Mouse (Mus musculus): ENCODE data around the gene Gins2. TPM values are rescaled to one million over a fixed set of nuclear protein-coding genes. Genes with fewer than 3 reads are reported as not detected.

Gene Gins2
- total RNA-seq, 1 experiment from 2014 or later = 22.9 TPM

DNA sequence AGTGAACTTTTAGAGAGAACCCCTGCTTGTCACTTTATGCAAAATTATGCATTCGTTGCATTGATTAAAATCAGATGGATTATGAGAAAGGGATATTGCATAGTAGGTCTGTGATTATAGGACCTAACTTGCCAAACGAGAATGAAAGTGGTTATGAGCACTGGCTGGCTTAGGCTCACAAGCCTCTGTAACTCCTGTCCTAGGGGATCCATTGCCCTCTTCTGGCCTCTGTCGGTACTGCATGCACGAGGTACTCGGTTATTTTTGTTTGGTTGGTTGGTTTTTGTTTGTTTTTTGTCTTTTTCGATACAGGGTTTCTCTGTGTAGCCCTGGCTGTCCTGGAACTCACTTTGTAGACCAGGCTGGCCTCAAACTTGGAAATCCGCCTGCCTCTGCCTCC lies 18.8 kb upstream of the Gins2 start:
- ATAC-seq (replicated peaks; ENCODE audit: low read depth, poor library complexity, severe bottlenecking) = peak; percentile 83

DNA sequence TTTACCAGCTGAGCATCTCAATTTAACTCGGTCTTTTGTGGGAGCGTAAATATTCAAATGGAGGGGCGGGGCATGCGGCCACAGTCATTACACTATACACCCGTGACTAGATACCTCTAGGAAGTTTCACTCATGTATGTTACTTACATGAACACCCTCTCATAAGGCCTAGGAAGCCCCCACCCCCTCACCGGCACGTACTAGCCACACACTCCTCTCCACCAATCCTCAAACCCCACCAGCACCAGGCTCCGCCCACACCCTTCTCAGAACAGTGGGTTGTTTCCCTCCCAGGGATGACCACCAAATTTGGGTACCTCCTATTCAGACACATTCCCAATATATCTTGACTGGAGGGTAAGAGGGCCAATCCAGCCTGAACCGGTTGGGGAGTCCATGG lies 18.4 kb upstream of the Gins2 start:
- ATAC-seq (replicated peaks; ENCODE audit: low read depth, poor library complexity, severe bottlenecking) = peak; percentile 42

DNA sequence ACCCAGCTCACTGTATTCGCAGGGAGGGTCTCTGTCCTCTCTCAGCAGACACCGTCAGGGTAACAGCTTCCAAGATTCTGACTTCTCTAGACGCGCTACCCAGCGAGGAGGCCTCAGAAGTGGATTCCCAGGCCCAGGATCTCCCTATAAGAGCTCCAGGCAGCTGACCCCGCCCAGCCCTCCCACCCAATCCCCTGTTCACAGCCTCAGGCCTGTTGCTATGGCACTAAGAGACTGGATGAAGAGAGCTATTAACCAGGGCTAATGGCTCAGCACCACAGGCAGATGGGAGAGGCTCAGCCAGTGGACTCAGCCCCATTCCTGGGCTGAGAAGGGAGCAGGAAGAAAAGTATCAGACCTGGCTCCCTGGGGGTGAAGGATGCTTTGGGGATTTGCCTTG lies 13.6 kb upstream of the Gins2 start:
- no peak for ATAC-seq (replicated peaks; ENCODE audit: low read depth, poor library complexity, severe bottlenecking)

DNA sequence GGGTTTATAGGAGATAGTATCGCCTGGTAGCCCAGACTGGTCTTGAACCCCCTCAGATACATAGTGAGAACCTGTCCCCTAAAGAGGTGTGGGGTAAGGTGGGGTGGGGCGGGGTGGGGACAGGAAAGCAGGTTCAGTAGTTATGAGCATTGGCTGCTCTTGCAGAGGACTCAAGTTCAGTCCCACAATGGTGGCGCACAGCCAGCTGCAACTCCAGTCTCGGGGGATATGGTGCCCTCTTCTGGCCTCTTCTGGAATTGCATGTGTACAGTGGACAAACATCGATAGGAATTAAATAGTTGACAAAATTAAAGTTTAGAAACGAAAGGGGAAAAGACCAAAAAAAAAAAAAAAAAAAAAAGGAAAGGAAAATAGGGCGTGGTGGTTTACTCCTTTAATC lies 10.4 kb upstream of the Gins2 start:
- peak; percentile 75 for ATAC-seq (replicated peaks; ENCODE audit: low read depth, poor library complexity, severe bottlenecking)

DNA sequence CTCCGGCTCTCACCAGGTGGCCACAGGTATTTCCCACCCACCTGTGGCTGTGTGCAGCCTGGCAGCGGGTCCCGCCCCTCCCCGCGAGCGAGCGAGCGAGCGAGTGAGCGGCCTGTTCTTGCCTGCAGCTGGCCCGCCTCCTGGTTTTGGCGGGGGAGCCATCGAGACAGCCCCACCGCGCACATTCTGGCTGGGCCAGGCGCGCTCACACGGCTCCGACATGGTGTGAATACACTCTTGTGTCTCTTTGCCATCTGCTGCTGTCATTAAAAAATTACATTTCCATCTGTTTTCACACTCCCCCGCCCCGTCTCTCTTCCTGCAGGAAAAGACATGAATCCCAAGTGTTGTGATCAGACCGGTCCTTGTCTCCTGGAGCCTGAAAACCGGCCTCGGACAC lies 9.5 kb upstream of the Gins2 start:
- no peak for ATAC-seq (replicated peaks; ENCODE audit: low read depth, poor library complexity, severe bottlenecking)

DNA sequence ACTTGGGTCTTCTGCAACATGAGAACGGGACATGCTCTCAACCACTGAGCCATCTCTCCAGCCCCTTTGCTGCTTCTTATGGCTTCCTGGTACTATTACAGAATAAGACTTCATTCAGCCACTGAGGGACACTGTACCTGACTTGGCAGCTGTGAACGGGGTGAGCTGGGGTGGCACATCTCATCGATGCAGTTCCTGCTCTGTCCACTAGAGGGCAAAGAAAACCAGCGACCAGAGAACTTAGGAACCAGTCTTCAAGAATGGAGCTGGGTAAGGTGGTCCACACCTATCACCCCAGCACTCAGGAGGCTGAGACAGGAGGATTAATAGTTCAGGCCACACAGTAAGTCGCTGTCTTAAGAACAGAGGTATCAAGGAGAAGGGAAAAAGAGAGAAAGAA lies 6.9 kb upstream of the Gins2 start:
- ATAC-seq (replicated peaks; ENCODE audit: low read depth, poor library complexity, severe bottlenecking) = peak; percentile 78

DNA sequence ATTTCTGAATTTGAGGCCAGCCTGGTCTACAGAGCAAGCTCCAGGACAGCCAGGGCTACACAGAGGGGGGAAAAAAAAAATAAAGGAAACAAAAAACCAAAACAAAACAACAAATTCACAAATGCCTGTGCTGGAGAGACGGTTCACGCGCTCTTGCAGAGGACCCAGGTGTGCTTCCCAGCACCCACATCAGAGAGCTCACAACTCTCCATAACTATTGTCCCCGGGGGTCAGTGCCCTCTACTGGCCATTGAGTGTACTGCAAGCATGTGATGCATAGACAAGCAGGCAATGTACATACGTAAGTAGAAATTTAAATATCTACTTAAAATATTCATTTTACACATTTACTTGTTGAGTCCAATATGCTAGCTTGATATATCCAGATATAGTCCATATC lies 5.5 kb upstream of the Gins2 start:
- no peak for ATAC-seq (replicated peaks; ENCODE audit: low read depth, poor library complexity, severe bottlenecking)

DNA sequence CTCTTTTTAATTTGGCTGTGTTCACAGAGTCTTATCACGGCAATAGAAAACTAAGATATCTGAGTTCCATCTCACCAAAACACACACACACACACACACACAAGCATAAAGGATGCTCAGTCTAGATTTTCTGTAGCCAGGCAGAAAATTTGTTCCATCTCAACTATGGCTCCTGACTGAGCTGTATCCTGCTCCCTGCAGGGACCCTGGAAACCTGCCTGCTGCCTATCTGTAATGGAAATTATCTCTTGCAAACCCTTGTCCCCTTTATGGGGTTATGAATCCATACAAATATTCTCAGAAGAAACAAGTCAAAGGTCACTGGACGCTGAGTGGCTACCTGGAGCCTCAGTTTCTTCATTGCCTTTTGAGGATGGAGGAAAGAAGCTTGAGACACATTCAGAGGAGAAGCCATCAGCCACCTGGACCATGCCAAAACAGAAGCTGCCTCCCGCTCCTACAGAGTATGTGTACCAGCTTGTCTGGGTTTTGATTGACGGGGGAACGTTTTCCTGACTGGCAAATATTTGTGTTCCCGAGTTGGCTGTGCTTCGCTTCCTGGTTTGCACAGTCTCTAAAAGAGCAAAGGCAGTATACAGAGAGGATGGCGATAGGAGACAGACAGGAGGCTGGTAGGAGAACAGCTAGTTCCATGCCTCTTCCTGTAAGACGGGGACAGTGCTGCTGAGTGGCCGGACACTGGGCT lies 2.6 kb upstream of the Gins2 start:
- ATAC-seq (replicated peaks; ENCODE audit: low read depth, poor library complexity, severe bottlenecking) = no peak

DNA sequence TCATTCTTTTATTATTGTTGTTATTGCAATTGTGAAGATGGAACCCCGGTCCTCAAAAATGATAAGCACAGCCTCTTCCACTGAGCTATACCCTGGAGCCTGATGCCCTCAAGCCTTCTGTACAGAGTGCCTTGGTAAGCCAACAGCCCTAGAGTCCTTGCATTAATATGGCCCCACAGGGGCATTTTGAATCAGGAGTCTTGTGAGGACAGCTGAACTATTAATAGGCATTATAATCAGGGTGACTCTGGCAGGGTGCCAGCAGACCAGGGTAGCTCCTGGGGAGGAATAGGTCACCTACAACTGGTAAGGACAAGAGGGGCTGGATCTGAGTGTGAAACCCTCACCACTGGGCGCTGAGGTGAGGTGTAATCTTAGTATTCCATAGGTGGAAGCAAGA lies 817 bp upstream of the Gins2 start:
- no peak for ATAC-seq (replicated peaks; ENCODE audit: low read depth, poor library complexity, severe bottlenecking)

DNA sequence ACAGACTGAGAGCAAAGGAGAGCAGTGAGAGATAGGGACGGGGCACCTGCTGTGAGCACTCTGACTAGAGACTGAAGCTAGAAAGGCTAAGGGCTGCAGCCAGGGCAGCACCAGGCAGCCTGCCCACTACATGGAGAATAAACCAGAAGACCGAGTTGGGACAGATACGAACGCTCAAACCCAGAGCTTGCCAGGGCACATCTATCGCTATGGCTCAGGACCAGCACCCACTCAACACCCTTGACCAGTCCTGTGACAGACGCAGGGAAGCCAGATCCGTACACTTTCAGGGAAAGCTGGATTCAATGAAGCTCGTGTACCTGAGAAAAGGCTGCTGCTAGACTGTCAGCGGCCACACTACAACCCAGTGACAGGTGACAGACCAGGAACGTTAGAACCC lies 3.6 kb downstream of the Gins2 start:
- ATAC-seq (replicated peaks; ENCODE audit: low read depth, poor library complexity, severe bottlenecking) = no peak

DNA sequence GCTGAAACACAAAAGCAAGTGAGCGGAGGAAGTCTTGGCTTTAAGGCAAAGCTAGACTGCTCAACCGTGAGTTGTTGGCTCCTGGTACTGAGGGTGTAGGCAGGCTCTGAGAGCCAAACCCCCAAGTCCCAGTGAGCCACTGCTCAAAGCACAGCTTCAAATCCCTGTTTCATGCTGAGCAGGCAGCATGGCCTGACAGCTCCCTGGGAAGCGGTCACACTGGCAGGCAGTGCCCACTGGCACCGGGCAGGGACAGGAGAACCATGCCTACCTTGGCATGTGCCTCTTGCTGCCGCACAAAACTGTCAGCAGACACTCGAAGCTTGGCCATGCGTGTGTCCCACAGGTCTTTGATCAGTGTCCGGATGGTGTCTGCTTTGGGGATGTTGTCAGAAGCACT lies 7.3 kb downstream of the Gins2 start:
- ATAC-seq (replicated peaks; ENCODE audit: low read depth, poor library complexity, severe bottlenecking) = no peak

DNA sequence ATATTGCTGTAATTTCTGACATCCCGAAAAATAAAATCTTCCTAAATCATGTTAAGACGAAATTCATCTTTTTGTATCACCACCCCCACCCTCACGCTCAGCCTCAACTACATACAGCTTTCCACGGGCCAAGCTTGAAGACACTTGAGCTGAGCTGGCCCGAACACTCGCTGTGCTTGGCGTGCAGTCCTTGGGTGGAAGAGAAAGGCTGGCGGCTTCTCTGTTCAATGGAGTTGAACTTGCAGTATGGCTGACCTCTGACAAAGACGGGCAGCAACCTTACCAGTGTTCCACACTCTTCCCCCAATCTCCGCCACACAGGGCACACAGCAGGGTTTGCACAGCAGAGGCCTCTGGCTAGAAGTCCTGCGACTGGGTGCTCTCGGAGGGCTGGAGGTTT lies 7.8 kb downstream of the Gins2 start:
- no peak for ATAC-seq (replicated peaks; ENCODE audit: low read depth, poor library complexity, severe bottlenecking)

DNA sequence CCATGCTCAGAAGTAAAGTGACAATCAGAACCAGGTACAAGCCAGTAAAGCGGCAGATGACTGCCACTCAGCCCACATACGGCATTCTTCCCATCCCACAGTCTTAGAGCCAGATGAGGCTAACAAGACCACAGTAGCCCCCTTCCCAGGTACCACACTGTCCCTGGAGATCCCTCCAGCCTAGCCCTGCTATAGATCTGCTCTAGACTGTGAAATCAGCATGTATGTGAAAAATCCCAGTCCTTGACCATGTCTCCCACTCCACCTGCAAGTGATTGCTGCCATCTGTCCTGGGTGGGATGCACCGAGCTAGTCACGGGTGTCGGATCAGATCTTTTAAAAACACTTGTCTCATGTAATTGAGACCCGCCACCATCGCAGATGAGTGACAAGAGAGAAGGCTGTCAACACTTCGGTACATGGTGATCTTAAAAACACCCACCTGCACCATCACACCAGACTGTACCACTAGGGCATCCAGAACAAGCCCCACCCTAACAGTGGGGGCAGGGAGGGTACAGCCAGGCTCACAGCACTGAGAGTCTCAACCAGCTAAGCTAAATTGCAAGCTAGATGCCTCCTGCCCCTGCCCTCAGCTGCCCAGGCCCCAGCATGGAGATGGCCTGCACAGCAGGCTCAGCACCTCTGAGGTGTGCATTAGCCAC lies 8.6 kb downstream of the Gins2 start:
- no peak for ATAC-seq (replicated peaks; ENCODE audit: low read depth, poor library complexity, severe bottlenecking)

DNA sequence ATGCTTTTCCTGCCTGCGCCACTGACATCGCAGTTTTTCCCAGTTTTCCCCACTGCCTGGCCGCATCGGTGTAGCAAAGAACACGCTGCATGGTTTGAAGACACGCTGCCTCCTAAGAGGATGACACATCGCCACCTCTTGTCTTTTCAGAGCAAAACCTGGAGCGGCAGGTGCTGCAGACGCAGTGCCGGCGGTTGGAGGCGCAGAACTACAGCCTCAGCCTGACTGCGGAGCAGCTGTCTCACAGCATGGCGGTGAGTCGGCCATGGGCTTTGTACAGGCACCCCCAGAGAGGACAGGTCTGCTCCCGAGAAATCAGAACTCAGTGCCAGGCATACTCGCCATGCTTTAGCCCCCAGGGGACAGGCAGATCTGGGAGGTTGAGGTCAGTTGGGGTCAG lies 11.3 kb downstream of the Gins2 start:
- ATAC-seq (replicated peaks; ENCODE audit: low read depth, poor library complexity, severe bottlenecking) = no peak

DNA sequence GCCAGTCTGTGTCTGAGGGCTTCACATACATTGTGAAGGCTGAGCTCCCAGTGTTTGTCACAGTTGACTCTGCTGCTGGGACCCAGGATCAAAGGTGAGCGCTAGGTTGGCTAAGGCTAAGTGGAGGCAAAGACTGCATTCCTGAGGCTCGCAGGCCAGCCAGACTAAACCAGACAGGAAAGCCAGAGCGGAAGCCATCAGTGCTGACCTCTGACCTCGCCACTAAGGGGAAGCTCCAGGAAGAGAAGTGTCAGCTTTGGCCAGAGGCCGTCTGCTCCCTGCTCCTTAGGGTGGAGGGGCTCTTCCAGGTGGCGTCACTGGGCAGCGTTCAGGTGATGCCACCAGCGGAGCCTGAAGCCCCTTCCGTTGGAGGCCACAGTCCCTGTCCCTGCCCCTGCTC lies 13.3 kb downstream of the Gins2 start:
- no peak for ATAC-seq (replicated peaks; ENCODE audit: low read depth, poor library complexity, severe bottlenecking)

DNA sequence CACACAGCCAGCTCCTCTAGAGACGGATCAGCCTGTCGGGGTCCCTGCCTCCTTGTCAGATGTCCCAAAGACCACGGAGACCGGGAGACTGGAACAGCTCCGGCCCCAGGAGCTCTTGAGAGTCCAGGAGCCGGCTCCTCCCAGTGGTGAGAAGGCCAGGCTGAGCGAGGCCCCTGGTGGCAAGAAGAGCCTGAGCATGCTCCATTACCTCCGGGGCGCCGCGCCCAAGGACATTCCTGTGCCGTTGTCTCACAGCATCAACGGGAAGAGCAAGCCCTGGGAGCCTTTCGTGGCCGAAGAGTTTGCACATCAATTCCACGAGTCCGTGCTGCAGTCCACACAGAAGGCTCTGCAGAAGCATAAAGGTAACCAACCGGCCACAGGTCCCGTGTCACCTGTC lies 14.2 kb downstream of the Gins2 start:
- no peak for ATAC-seq (replicated peaks; ENCODE audit: low read depth, poor library complexity, severe bottlenecking)

DNA sequence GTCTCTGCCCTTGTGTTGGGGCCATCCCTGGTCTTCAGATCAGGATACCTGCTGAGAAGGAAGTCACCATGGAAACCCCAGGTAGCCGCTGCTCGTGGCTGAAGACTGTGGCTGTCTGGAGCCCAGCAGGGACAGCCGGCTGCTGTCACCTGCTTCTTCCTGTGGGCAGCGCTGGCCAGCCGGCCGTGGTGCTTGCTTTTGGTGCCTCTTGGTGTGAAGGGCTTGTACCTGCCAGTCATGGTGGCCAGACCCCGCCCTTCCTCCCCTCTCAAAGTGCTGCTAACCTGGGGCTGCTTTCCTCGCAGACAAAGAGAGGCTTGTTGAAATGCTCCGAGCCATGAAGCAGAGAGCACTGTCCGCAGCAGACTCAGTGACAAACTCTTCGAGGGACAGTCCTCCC lies 15.2 kb downstream of the Gins2 start:
- ATAC-seq (replicated peaks; ENCODE audit: low read depth, poor library complexity, severe bottlenecking) = no peak

DNA sequence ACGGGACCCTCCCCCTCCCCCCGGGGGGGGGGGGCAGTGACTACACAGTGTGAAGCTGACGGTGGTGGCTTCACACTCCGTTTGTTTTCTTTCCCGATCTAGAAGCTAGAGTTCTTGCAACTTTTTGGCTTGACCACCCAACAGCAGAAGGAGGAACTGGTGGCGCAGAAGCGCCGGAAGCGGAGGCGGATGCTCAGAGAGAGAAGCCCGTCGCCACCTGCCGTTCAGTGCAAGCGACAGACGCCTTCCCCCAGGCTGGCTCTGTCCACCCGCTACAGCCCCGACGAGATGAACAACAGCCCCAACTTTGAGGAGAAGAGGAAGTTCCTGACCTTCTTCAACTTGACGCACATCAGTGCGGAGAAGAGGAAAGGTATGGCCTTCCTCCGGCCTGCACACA lies 16.6 kb downstream of the Gins2 start:
- ATAC-seq (replicated peaks; ENCODE audit: low read depth, poor library complexity, severe bottlenecking) = peak; percentile 43

DNA sequence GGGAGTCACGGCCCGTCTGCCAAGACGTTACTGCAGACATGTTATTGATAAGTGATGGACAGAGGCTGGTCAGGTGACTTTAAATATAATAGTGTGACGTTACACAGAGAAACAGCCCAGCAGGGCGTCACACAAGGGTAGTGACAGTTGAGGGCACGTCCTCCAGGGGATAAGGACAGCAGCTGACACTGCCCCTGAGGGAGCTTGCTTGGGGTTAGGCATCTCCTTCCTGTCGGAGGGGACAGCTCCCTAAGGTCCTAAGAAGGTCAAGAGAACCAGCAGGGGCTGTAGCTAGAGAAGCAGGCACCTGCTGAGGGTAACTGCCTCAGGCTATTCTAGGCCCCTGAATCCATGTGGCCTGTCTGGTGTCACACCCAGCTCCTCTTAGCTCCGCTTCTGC lies 17.5 kb downstream of the Gins2 start:
- ATAC-seq (replicated peaks; ENCODE audit: low read depth, poor library complexity, severe bottlenecking) = no peak

DNA sequence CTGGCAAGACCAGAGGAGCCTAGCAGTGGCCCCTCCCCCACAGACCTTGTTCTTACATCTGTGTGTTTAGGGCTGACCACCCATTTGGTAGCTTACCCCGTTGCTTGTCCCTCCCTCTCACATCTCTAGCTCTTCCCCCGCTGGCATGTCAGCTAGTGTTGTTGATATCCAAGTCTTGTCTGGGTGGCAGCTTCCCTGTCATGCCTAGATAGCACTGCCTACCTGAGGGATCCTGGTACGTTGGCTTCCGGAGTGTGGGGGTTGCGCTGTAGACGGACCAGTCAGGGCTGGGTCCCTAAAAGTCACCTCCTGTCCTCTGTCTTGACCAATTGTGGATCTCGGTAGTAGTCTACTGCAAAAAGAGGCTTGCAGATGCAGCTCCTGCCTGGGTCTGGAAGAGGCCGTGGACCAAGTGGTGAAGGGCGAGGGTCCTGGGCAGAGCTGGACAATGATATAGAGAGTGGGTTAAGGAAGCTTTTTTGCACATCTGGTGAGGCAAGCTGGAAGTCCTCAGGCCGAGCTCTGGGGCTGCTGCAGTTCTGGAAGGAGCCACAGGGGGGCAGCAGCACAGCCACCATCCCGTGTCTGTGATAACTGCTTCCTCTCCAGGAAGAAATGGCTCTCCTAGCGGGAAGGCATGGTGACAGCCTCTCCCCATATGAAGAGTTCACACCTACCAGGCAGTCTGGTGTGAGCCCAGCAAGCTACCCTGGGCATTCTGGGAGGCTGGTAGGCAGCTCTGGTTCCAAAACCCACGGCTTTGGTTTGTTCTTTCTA lies 19.0 kb downstream of the Gins2 start:
- peak; percentile 48; the same call in 1 of the 2 replicates for ATAC-seq (replicated peaks; ENCODE audit: low read depth, poor library complexity, severe bottlenecking)

DNA sequence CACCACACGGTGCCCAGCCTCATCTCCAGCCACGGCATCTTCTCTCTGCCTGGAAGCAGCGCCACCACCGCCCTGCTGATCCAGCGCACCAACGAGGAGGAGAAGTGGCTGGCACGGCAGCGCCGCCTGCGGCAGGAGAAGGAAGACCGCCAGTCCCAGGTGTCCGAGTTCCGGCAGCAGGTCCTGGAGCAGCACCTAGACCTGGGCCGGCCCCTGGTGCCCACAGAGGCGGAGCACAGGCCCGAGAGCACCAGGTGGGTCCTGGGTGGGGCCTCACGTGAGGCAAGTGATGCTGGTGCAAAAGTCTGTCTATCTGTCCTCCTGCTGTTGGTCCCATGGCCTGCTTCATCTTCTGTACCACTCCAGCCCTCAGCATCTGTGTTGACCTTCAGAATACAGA lies 20.0 kb downstream of the Gins2 start:
- no peak for ATAC-seq (replicated peaks; ENCODE audit: low read depth, poor library complexity, severe bottlenecking)

Measured in common myeloid progenitor, adult 5-6 weeks (primary cell).